9 mouse cellular contexts compared by ENCODE assay signal in the genomic region with DNA sequence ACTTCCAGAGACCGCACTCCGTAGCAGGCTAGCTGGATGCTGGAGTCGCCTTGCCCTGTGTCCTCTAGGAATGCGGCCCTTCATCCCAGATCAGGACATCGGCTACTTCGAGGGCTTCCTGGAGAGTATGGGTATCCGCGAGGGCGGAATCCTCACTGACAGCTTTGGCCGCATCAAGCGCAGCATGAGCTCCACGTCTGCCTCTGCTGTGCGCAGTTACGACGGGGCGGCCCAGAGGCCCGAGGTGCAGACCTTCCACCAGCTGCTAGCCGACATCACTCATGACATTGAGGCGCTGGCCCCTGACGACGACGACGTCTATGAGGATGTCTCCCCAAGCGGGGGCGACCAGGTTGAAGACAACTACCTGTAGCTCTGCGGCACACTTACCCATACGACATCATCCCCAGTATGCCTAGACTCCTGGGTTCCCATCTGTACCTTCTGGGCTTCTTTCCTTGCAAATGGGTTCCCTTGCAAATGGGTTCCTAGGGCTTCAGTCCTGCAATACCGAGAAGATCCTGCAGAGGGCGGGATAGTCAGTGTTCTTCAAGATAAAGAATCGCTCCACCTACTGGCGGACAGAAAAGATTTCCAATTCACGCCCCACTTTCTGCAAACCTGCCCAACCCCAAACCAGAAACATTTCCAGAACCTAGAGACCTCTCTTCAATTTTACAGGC. TPM values are rescaled to one million over a fixed set of nuclear protein-coding genes. Genes with fewer than 3 reads are reported as not detected.
DNase-seq lines count a peak whose midpoint lies in the region; ATAC-seq lines count a peak whose summit lies in the region.
"Had no signal": no experiment of that assay in that cellular context is flagged by ENCODE, and none has a peak within 500 bp of the region (broad histone marks: within the 10 kb centered on the region; RNA-seq: fewer than 3 reads in every experiment).

No protein-coding gene starts in this region.

- H3K4me3 ChIP-seq in forebrain, embryonic 14.5 days (ENCODE audit: low read depth, low read length) = no peak overlapping the region
- H3K4me3 ChIP-seq in forebrain, embryonic 13.5 days = no peak overlapping the region
- H3K4me3 ChIP-seq: megakaryocyte, embryonic 14.5 days had no signal

- H3K36me3 ChIP-seq in forebrain, embryonic 14.5 days (ENCODE audit: control insufficient read depth, insufficient read depth, low read length) = no peaks in the 10 kb centered on the region
- no peaks in the 10 kb centered on the region for H3K36me3 ChIP-seq in forebrain, embryonic 13.5 days (ENCODE audit: poor library complexity, severe bottlenecking)

- H3K9ac ChIP-seq in forebrain, embryonic 14.5 days (ENCODE audit: low read length) = no peak overlapping the region
- no peak overlapping the region for H3K9ac ChIP-seq in forebrain, embryonic 13.5 days

- WGBS in forebrain, embryonic 14.5 days = 39% methylated on average over 32 of the region's 32 CpGs
- WGBS in forebrain, embryonic 13.5 days = 35% methylated on average over 32 of the region's 32 CpGs

- peak; percentile 93 for DNase-seq in forebrain, embryonic 14.5 days (ENCODE audit: low spot score)
- peak; percentile 74 for DNase-seq in WW6 (ENCODE audit: low read depth, low spot score)
- DNase-seq in cerebellum, postnatal 14 days = peak; percentile 91 to 94
- DNase-seq in gastrocnemius, postnatal 4 days (ENCODE audit: low spot score in 2 of 2) = peak; percentile 49 to 69
- DNase-seq in layer of hippocampus, adult 8-10 months (ENCODE audit: low spot score in 2 of 2) = peak; percentile 45 to 84
- DNase-seq in lung, postnatal 36 days = peak; percentile 94
- DNase-seq in spleen, adult 12 weeks (ENCODE audit: low spot score) = peak; percentile 66

- no peaks in the 10 kb centered on the region for H3K27me3 ChIP-seq in forebrain, embryonic 14.5 days (replicated peaks; ENCODE audit: control insufficient read depth, insufficient read depth, low read length)
- peaks cover 13% of the 10 kb centered on the region for H3K27me3 ChIP-seq in forebrain, embryonic 13.5 days

- no peak for ATAC-seq in forebrain, embryonic 14.5 days
- ATAC-seq in forebrain, embryonic 13.5 days = no peak

- no peaks in the 10 kb centered on the region for H3K4me1 ChIP-seq in forebrain, embryonic 14.5 days (ENCODE audit: control insufficient read depth, insufficient read depth, low read length)
- no peaks in the 10 kb centered on the region for H3K4me1 ChIP-seq in forebrain, embryonic 13.5 days

- H3K27ac ChIP-seq in forebrain, embryonic 14.5 days (ENCODE audit: low read depth, low read length) = no peak overlapping the region
- H3K27ac ChIP-seq in forebrain, embryonic 13.5 days = no peak overlapping the region

- H3K9me3 ChIP-seq in forebrain, embryonic 14.5 days (replicated peaks; ENCODE audit: control insufficient read depth, low read length) = no peaks in the 10 kb centered on the region
- no peaks in the 10 kb centered on the region for H3K9me3 ChIP-seq in forebrain, embryonic 13.5 days (replicated peaks)
- H3K9me3 ChIP-seq: megakaryocyte, embryonic 14.5 days had no signal

- H3K4me2 ChIP-seq in forebrain, embryonic 14.5 days (ENCODE audit: low read length) = no peak overlapping the region
- H3K4me2 ChIP-seq in forebrain, embryonic 13.5 days = no peak overlapping the region

RNA-seq across cellular contexts. Expression of gene Ccm2l, which starts 15.2 kb away (rescaled TPM):
- polyA plus RNA-seq in forebrain, embryonic 14.5 days (2014; fragmentation: Nextera tagmentation; extraction: Ambion mirVana) = 0.77 and 1.1 TPM in 2 replicates
- polyA plus RNA-seq in forebrain, embryonic 13.5 days (2015; fragmentation: Nextera tagmentation; extraction: Ambion mirVana) = 0.58 and 0.72 TPM in 2 replicates
- total RNA-seq in gastrocnemius, postnatal 4 days (2021) = 10 to 100 TPM in 1 of 2 experiments, 1 to 10 TPM in 1; 9.6 to 10.3 TPM
- 1 to 10 TPM; 4.9 to 6.4 (median 5.6) TPM for total RNA-seq in layer of hippocampus, adult 8-10 months (2022)

RNA-seq across cellular contexts. Expression of gene Hck, which starts 27.3 kb away (rescaled TPM):
- polyA plus RNA-seq in forebrain, embryonic 14.5 days (2014; fragmentation: Nextera tagmentation; extraction: Ambion mirVana) = 1.2 and 1.9 TPM in 2 replicates
- polyA plus RNA-seq in forebrain, embryonic 13.5 days (2015; fragmentation: Nextera tagmentation; extraction: Ambion mirVana) = 0.91 and 1.1 TPM in 2 replicates
- 1 to 10 TPM; 3.1 to 3.4 TPM for total RNA-seq in gastrocnemius, postnatal 4 days (2021)
- 1 to 10 TPM; 1.6 to 5.9 (median 3.6) TPM for total RNA-seq in layer of hippocampus, adult 8-10 months (2022)

RNA-seq across cellular contexts. Expression of gene Xkr7, which starts 49.3 kb away (rescaled TPM):
- polyA plus RNA-seq in forebrain, embryonic 14.5 days (2014; fragmentation: Nextera tagmentation; extraction: Ambion mirVana) = 0.87 and 1.0 TPM in 2 replicates
- 1.0 and 1.5 TPM in 2 replicates for polyA plus RNA-seq in forebrain, embryonic 13.5 days (2015; fragmentation: Nextera tagmentation; extraction: Ambion mirVana)
- total RNA-seq in gastrocnemius, postnatal 4 days (2021) = 1 to 10 TPM; 1.1 to 1.2 TPM
- total RNA-seq in layer of hippocampus, adult 8-10 months (2022) = 1 to 10 TPM; 1.4 to 2.3 (median 2.0) TPM
